Mouse (Mus musculus) G1E-ER4 (cell line): ENCODE measurements around the gene Tspoap1. TPM values are rescaled to one million over a fixed set of nuclear protein-coding genes. Genes with fewer than 3 reads are reported as not detected.

Experiments used
- GATA1 ChIP-seq: IDR thresholded peaks from one replicate; pipeline ENCODE4 v1.8.0; 2012; ENCODE audit warnings: low read length, inconsistent platforms
- polyA plus RNA-seq: library from polyadenylated mRNA; stranded (reverse); fragments of >175 nt; gene quantifications from 2 replicates; pipeline ENCODE4 v1.2.3, GENCODE M21; 2012

Gene Tspoap1
- polyA plus RNA-seq, 1 experiment, result 4.4 TPM

DNA sequence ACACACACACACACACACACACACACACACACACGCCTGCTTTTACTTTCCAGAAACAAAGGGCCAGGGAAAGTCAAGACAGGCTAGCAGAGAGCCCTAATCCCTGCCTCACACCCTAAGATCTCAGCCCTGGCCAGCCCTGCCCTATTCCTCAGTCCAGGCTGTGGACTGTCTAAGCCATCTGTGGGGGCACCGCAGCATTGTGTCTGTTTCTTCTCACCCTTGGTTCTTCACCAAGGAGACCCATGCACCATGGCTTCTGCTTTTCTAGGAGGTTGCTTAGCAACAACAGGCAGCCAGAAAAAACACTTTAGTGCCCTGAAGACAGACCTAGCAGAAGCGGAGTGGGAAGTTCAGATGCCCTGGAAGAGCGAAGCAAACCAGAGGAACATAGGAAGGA, 51.1 kb downstream of the Tspoap1 start:
- no peak for TF ChIP-seq GATA1

DNA sequence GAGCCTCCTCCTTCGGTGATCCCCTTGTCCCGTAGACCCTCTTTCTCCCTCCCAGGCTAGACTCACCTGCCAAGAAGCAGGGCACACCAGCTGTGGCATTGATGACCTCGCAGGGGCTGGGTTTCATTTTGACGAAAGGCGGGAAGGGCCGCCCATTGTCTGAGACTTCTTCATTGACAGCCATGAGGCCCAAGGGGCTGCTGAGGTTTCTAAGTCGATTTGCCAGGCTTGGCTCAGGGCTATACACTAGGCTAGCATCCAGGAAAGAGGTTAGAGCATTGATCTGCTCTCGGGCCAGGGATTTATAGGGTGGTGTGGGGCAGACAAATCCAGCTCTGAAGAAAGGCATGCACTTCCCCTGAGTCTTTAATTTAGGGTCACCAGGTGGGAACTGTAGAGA, 54.5 kb downstream of the Tspoap1 start:
- no peak for TF ChIP-seq GATA1

DNA sequence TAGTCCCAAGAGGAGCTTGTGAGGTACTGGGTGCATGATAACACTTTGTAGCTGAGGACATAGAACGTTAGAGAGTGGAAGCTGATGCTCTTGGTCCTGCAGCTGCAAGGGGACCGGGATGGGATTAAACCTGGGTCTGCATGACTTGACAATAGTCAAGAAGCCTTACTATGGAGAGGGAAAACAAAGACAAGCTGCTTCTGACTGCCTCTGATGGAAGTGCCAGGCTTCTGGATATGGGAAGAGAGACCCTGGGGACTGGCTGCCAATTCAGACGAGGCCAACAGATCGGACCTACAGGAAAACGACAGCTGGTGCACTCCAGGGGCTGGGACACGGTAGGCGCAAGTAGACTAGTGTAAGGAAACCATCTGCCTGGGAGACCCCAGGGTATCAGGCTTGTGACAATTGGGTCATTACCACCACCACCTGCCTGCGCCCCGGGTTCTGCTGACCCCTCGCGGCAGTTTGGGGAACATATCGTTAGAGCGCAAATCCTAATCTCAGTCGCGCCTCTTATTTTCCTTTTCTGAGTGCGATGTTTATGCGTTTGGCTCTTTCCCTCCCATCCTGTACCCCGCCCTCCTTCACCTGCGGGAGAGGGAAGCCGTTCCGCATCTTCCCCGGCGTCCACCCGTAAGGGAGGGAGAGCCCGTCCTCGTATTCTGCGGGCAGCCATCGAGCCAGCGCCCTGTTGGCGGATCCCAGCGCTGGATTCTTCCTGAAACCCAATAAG, 56.5 kb downstream of the Tspoap1 start:
- no peak for TF ChIP-seq GATA1

DNA sequence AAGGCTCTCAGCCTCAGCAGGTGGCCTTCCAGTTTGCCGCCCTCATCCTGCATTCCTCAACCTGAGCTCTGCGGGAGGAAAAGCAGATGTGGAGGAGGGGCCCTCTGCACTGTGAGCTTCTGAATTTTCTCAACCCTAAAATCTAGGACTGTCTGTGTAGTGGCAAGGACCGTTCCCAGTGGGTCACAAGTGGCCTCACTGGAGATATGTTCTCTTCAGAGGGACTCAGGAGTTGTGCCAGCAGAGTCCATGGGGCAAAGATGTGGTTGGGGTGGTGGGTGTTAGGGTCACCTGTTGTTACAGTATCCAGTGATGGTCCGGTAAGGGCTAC, 57.1 kb downstream of the Tspoap1 start:
- TF ChIP-seq GATA1, result no peak

DNA sequence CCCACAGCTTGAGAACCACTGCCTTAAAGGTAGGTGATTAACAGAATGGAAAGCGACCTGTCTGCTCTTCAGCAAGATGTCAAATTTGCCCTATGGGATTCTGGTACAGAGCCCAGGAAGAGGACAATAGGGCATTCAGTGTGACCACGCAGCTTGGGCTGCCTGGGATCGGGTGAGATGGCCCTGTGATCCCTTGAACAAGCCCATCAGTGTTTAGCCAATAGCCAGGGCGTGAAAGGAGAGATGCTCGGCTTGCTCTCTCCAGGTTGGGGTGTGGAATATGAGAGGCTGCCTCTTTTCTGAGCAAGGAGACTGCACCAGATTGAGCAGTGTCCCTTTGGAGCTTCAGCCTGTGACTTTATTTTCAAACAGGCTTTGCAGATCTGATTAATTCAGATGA, 61.2 kb downstream of the Tspoap1 start:
- no peak for TF ChIP-seq GATA1

DNA sequence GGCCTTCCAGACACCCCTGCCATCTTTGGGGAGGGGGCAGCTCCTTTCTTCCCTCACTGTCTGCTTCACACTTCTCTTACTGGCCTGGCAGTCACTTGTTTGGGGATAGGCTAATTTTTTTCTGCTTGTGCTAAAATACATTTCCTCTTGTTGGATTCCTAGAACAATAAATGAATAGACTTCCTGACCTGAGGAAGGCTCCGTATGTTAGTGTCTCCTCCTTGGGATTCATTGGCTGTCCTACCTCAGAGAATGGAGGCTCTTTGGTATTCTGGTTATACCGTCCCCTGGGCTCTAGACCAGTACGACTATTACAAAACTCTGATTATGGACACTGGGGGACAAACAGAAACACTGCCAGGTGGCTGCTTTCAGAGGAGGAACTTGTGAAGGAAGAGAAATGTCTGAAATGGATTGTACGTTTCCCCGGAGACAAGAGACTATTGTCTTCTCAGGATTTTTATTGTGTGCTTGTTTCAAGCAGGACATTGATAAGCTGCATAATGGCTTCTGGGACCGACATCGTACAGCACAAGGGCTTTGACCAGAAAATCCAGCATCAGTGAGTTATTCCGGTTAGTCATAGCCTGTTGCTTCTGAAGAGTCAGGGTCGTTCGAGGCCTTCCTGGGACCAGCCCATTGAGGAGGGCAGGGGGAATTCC, 68.0 kb downstream of the Tspoap1 start, which contains the start of gene Lpo:
Gene Lpo (minus strand): TSS at position 51 of the 662 bp plus-strand sequence.
- no peak for TF ChIP-seq GATA1

Other genes with a start within 250 kb of the Tspoap1 start
- gene Gm11492, start 193.9 kb upstream of the Tspoap1 start, polyA plus RNA-seq, result not detected in 2 replicates
- 1.4 and 2.3 TPM in 2 replicates for gene Sept4, start 191.6 kb upstream of the Tspoap1 start, polyA plus RNA-seq
- 12.5 and 13.3 TPM in 2 replicates for gene Mtmr4, start 168.4 kb upstream of the Tspoap1 start, polyA plus RNA-seq
- 0.01 and 0.02 TPM in 2 replicates for gene Hsf5, start 143.4 kb upstream of the Tspoap1 start, polyA plus RNA-seq
- gene Rnf43, start 97.8 kb upstream of the Tspoap1 start, polyA plus RNA-seq, result 0.91 and 1.3 TPM in 2 replicates
- gene Supt4a, start 23.0 kb upstream of the Tspoap1 start, polyA plus RNA-seq, result 7.4 and 10.8 TPM in 2 replicates
- gene Mpo, start 33.0 kb downstream of the Tspoap1 start, polyA plus RNA-seq, result 0.21 TPM in 1 of 2 replicates, not detected in the other
- gene Lpo, start 67.7 kb downstream of the Tspoap1 start, polyA plus RNA-seq, result not detected in 2 replicates
- gene Mks1, start 92.7 kb downstream of the Tspoap1 start, polyA plus RNA-seq, result 4.6 and 6.5 TPM in 2 replicates
- gene Epx, start 115.0 kb downstream of the Tspoap1 start, polyA plus RNA-seq, result not detected in 2 replicates
- gene Olfr462, start 131.7 kb downstream of the Tspoap1 start, polyA plus RNA-seq, result not detected in 2 replicates
- not detected in 2 replicates for gene Olfr463, start 136.8 kb downstream of the Tspoap1 start, polyA plus RNA-seq
- not detected in 2 replicates for gene Olfr464, start 160.4 kb downstream of the Tspoap1 start, polyA plus RNA-seq
- 56.0 and 75.8 TPM in 2 replicates for gene Dynll2, start 227.0 kb downstream of the Tspoap1 start, polyA plus RNA-seq